ENCODE assay signal across 8 mouse cellular contexts in genomic region chr10:68723568-68724360, GRCm38 (mm10). TPM values are rescaled to one million over a fixed set of nuclear protein-coding genes. Genes with fewer than 3 reads are reported as not detected.
A peak's percentile ranks its signal among the peaks of the same experiment; 100 is the strongest.
DNase-seq lines count a peak whose midpoint lies in the region; ATAC-seq and TF ChIP-seq lines count a peak whose summit lies in the region.

Gene Tmem26 (plus strand): TSS chr10:68723646.

- peaks cover 7% of the 10 kb centered on the region; the same call in 1 of the 2 replicates for H3K4me1 ChIP-seq in forebrain, postnatal 0 days (ENCODE audit: insufficient read depth)
- peaks cover 19% of the 10 kb centered on the region for H3K4me1 ChIP-seq in hindbrain, embryonic 15.5 days (replicated peaks)
- 0 out of 2 replicates have a peak, but pooled peaks cover 8% of the 10 kb centered on the region for H3K4me1 ChIP-seq in liver, embryonic 12.5 days
- H3K4me1 ChIP-seq in neural tube, embryonic 12.5 days: peaks cover 12% of the 10 kb centered on the region

- ATAC-seq in forebrain, postnatal 0 days: peak; percentile 25; the same call in 1 of the 2 replicates
- peak; percentile 75 for ATAC-seq in hindbrain, embryonic 15.5 days (ENCODE audit: low FRiP score, low read depth)
- ATAC-seq in liver, embryonic 12.5 days: no peak
- peak; percentile 58; the same call in 1 of the 2 replicates for ATAC-seq in neural tube, embryonic 12.5 days (ENCODE audit: low FRiP score, low read depth)

- no peak within 1 kb of the TSS for H3K27ac ChIP-seq in forebrain, postnatal 0 days (ENCODE audit: low read depth, low read length)
- H3K27ac ChIP-seq in hindbrain, embryonic 15.5 days (replicated peaks): no peak within 1 kb of the TSS
- no peak within 1 kb of the TSS for H3K27ac ChIP-seq in liver, embryonic 12.5 days
- no peak within 1 kb of the TSS for H3K27ac ChIP-seq in neural tube, embryonic 12.5 days

- WGBS in forebrain, postnatal 0 days: 2% methylated on average over 32 of the region's 32 CpGs
- WGBS in hindbrain, embryonic 15.5 days: under 1% methylated on average over 32 of the region's 32 CpGs
- 2% methylated on average over 32 of the region's 32 CpGs for WGBS in liver, embryonic 12.5 days (ENCODE audit: insufficient replicate concordance)
- WGBS in neural tube, embryonic 12.5 days: under 1% methylated on average over 32 of the region's 32 CpGs

- peak within 1 kb of the TSS; percentile 41 for H3K9ac ChIP-seq in forebrain, postnatal 0 days
- peak within 1 kb of the TSS; percentile 43 for H3K9ac ChIP-seq in hindbrain, embryonic 15.5 days
- no peak within 1 kb of the TSS; the same call in 1 of the 2 replicates for H3K9ac ChIP-seq in liver, embryonic 12.5 days
- H3K9ac ChIP-seq in neural tube, embryonic 12.5 days: peak within 1 kb of the TSS; percentile 13

- H3K4me2 ChIP-seq in forebrain, postnatal 0 days (ENCODE audit: low read depth): peak within 1 kb of the TSS; percentile 79
- H3K4me2 ChIP-seq in hindbrain, embryonic 15.5 days: peak within 1 kb of the TSS; percentile 88
- peak within 1 kb of the TSS; percentile 63 for H3K4me2 ChIP-seq in liver, embryonic 12.5 days
- peak within 1 kb of the TSS; percentile 88 for H3K4me2 ChIP-seq in neural tube, embryonic 12.5 days (replicated peaks)

- H3K9me3 ChIP-seq in forebrain, postnatal 0 days (ENCODE audit: low read length): no peaks in the 10 kb centered on the region
- no peaks in the 10 kb centered on the region for H3K9me3 ChIP-seq in hindbrain, embryonic 15.5 days
- H3K9me3 ChIP-seq in liver, embryonic 12.5 days (replicated peaks): no peaks in the 10 kb centered on the region
- no peaks in the 10 kb centered on the region for H3K9me3 ChIP-seq in neural tube, embryonic 12.5 days

- no peak for TF ChIP-seq CTCF in forebrain, postnatal 0 days (IDR thresholded peaks at IDR 0.05; ENCODE audit: low read depth)

- no peaks in the 10 kb centered on the region for H3K27me3 ChIP-seq in forebrain, postnatal 0 days (ENCODE audit: insufficient read depth, low read length)
- peaks cover 3% of the 10 kb centered on the region; the same call in 1 of the 2 replicates for H3K27me3 ChIP-seq in hindbrain, embryonic 15.5 days
- peaks cover 18% of the 10 kb centered on the region for H3K27me3 ChIP-seq in liver, embryonic 12.5 days (replicated peaks)
- no peaks in the 10 kb centered on the region; the same call in 1 of the 2 replicates for H3K27me3 ChIP-seq in neural tube, embryonic 12.5 days (replicated peaks)

- H3K36me3 ChIP-seq in forebrain, postnatal 0 days (ENCODE audit: insufficient read depth): no peaks in the 10 kb centered on the region
- no peaks in the 10 kb centered on the region for H3K36me3 ChIP-seq in hindbrain, embryonic 15.5 days
- H3K36me3 ChIP-seq in liver, embryonic 12.5 days: no peaks in the 10 kb centered on the region
- no peaks in the 10 kb centered on the region for H3K36me3 ChIP-seq in neural tube, embryonic 12.5 days

- DNase-seq in CD4-positive, CD25-positive, alpha-beta regulatory T cell, adult 2 months (ENCODE audit: low read depth, low spot score): peak; percentile 13
- peak; percentile 68 for DNase-seq in adrenal gland, postnatal 10 days
- DNase-seq in forebrain, postnatal 0 days: no peak
- DNase-seq in MN1 (ENCODE audit: low spot score): no peak
- no peak for DNase-seq in right cerebral cortex, postnatal 36 days (ENCODE audit: low spot score in 2 of 2)

- peak within 1 kb of the TSS; percentile 39 for H3K4me3 ChIP-seq in forebrain, postnatal 0 days (ENCODE audit: low read depth, low read length)
- H3K4me3 ChIP-seq in hindbrain, embryonic 15.5 days: peak within 1 kb of the TSS; percentile 47
- H3K4me3 ChIP-seq in liver, embryonic 12.5 days: peak within 1 kb of the TSS; percentile 44
- peak within 1 kb of the TSS; percentile 43 for H3K4me3 ChIP-seq in neural tube, embryonic 12.5 days

RNA-seq across cellular contexts. Expression of gene Tmem26, which starts in this region (rescaled TPM):
- total RNA-seq in adrenal gland, postnatal 10 days (2021): 1 to 10 TPM; 7.2 to 7.5 TPM
- total RNA-seq in forebrain, postnatal 0 days (2014; rRNA removed): 4.5 and 6.1 TPM in 2 replicates
- 3.0 and 3.8 TPM in 2 replicates for polyA plus RNA-seq in forebrain, postnatal 0 days (2015; fragmentation: Nextera tagmentation; extraction: Ambion mirVana)
- polyA plus RNA-seq in hindbrain, embryonic 15.5 days (2015; fragmentation: Nextera tagmentation; extraction: Ambion mirVana): 4.3 and 7.4 TPM in 2 replicates
- 2.5 and 2.6 TPM in 2 replicates for polyA plus RNA-seq in liver, embryonic 12.5 days (2016; fragmentation: Nextera tagmentation; extraction: Ambion mirVana)
- 5.1 and 5.9 TPM in 2 replicates for polyA plus RNA-seq in neural tube, embryonic 12.5 days (2016; fragmentation: Nextera tagmentation; extraction: Ambion mirVana)

Comparison
In these comparisons a context has a peak if more than half of its experiments do, and no peak if none do; other contexts are left out.
1. DNase-seq: peak in CD4-positive, CD25-positive, alpha-beta regulatory T cell, adult 2 months (single experiment) and adrenal gland, postnatal 10 days (single experiment); none in forebrain, postnatal 0 days (single experiment), MN1 (single experiment) and right cerebral cortex, postnatal 36 days (0 of 2).
2. Peak in every context shown above with its lines, with median percentiles within 50 percentile points of each other: H3K4me2 ChIP-seq and H3K4me3 ChIP-seq.